Mouse (Mus musculus): ENCODE results near the gene Fam183b.

DNA sequence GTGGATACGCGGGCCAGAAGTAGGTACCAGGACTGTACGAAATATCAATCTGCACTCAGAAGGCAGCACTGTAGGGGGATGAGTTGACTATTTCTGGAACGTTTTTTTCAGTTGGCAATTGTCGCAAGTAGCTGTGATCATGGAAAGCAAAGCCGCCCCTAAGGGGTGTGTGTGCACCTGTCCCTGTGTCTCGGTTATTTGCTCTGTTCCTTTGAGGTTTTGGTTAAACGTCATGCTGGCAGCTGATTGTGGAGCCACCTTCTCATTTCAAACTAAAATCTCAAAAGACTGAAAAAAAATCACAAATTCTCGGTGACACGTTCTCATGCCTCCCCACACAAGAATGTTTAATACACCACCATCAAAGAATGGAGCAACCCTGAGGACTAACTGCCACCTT, 14.1 kb downstream of the Fam183b start:
- TF ChIP-seq POLR2A (IDR thresholded peaks at IDR 0.05; ENCODE audit: borderline replicate concordance, insufficient read depth, low read length) (no peak), CTCF (IDR thresholded peaks at IDR 0.05; ENCODE audit: borderline replicate concordance, insufficient read depth, low read depth, low read length) (no peak)
